Mouse (Mus musculus) brain, embryonic 18.5 days (tissue): ENCODE data around the gene Mrpl28.
"Not testable (repeated sequence)": the region's sequence is repeated elsewhere in the genome, so short reads cannot be mapped to it uniquely, and the experiment has no call there.

Experiments
- DNase-seq: peaks from one replicate; pipeline ENCODE4 v3.0.0-alpha.2; 2012; ENCODE audit warnings: low read depth, low spot score

Gene Mrpl28

GRCm38 (mm10) chr17:26123267-26123684 lies at the start of gene Mrpl28:
Gene Mrpl28 (plus strand): TSS chr17:26123500.
- peak; percentile 93 for DNase-seq

DNA sequence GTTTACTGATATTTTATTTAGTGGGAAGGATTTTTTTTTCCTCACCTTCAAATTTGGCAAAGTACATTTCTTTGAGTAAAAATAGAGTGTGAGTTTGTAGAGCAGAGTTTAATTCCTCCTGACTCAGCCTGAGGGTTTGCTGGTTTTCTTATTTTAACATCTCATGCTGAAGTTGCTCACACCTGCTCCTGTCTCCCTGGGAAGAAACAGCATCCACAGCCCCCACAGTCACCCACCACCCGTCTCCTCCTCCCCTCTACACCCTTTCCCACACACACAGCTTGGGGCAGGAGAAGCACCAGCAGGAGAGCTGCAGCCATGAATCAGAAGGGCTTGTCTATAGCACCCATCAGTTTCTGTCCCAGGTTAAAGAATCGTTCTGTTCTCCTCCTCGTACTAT lies 48.1 kb upstream of the Mrpl28 start:
- DNase-seq: no peak

GRCm38 (mm10) chr17:26078851-26079250 lies 44.4 kb upstream of the Mrpl28 start:
- DNase-seq: no peak

- no peak for DNase-seq
These were observed 42.4 kb upstream of the Mrpl28 start for GRCm38 (mm10) chr17:26080867-26081266.

GRCm38 (mm10) chr17:26087059-26087564 lies 36.2 kb upstream of the Mrpl28 start:
- no peak for DNase-seq

DNA sequence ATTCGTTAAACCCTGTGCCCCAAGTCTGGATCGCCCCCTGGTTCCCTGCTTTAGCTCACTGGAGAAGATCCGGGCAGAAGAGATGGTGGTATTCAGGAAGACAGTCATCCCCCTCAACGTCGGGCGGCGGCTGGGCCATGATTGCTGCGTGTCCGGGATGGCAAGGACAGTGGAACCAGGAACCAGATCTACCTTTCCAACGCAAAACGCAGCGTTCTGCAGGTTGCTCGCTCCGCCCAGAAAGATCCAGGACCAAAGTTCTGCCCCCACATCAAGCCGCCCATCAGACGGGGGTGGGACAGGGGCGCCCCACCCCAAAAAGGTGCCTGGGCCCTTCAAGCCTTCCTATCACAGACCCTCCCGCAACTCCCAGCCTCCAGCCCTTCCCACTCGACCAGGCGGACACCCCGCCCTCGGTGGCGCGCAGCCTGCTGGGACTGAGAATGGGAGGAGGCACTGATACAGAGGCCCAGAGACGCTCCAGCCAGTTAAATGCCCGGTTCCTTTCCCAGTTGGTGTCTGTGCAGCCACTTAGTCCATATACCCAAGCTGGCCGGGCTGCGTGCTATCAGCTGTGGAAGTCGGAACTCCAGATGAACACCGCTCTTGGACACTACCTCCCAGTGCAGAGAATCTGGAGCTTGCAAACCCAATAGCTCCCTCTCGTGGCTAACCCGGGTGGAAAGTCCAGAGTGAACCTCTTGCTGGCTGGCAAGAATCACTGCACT lies 33.2 kb upstream of the Mrpl28 start, which contains the start of gene Decr2:
TSS of gene Decr2 (minus strand) at position 433 of the 728 bp plus-strand sequence.
- DNase-seq: peak; percentile 84

DNA sequence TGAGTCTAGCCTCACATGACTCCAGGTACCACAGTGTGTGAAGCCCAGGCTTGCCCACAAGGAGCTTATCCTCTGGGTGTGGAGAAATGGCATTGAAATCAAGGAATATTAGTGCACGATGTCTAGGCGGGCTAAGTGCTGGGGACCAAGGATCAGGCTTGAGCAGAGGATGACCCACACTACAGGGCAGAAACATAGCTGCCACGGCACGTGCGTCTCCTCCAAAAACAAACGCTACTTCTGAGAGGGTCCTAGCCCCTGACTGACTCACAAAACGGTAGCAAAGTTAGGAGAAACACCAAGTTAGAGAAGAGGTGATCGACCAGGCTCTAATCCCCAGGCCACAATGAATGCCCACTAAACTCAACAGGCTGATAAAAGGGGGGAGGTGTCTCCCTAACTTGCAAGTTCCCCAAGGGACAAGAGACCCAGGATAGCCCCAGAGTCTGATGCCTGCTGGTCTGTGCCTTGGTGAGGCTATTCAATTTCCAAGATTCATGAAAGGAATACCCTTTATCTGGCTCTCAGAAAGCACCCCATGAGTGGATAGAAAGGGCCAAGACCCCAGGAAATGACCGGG lies 28.7 kb upstream of the Mrpl28 start:
- no peak for DNase-seq

- no peak for DNase-seq
These were observed 28.1 kb upstream of the Mrpl28 start, which contains the start of gene Nme4 for GRCm38 (mm10) chr17:26095121-26095740. Gene Nme4 (minus strand): TSS chr17:26095602.

DNA sequence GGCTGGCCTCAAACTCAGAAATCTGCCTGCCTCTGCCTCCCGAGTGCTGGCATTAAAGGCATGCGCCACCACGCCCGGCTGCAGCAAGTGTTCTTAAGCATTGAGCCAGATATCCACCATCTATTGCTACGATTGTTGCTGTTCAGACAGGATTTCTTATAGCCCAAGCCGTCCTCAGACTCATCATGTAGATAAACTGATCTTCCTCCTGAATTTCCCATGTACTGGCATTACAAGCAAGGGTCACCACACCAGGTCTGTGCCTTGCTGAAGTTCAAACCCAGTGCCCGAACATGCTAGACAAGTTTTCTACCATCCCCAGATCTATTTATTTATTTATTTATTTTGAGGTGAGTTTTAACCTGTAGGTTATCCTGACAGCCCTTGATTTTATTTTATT lies 24.8 kb upstream of the Mrpl28 start:
- no peak for DNase-seq

- DNase-seq: not testable (repeated sequence)
These were observed 24.0 kb upstream of the Mrpl28 start for GRCm38 (mm10) chr17:26099316-26099715.

GRCm38 (mm10) chr17:26100166-26100565 lies 23.1 kb upstream of the Mrpl28 start:
- no peak for DNase-seq

DNA sequence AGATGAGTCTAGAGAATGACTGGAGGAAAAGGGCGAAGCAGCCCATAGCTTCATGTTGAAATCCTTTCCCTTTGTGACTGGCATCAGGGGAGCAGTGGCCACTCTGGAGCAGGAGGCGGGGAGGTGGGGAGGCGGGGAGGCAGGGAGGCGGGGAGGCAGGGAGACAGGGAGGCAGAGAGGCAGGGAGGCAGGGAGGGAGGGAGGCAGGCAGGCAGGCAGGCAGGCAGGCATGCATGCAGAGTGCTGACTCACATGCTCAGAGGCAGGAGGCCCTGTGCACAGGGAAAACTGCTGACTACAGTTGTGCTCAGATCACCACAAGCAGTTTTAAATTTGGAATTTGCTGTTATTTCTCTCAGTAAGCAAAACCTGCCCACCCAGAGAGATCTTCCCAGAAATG lies 21.8 kb upstream of the Mrpl28 start:
- DNase-seq: no peak

GRCm38 (mm10) chr17:26105619-26106018 lies 17.7 kb upstream of the Mrpl28 start:
- no peak for DNase-seq

- DNase-seq: no peak
These were observed 13.1 kb upstream of the Mrpl28 start for GRCm38 (mm10) chr17:26110156-26110555.

DNA sequence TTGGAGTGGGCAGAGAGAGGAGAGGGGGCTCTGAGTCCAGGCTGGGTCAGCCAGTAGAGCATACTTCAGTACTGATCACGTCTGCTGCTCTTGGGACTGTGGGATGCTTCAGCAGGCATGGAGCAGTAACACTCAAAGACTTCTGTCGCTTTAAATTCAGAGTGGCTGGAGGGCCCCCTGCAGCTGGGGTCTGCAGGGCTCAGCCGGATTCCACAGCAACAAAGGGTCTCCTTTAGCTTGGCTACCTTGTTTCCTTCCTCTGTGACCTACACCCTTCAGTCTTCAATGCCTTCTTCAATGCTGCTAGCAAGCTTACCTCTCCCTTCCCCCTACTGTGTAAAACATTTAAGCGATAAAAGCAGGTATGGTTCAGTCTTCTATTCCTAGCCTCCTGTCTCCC lies 12.3 kb upstream of the Mrpl28 start:
- DNase-seq: no peak

- DNase-seq: no peak
These were observed 11.6 kb upstream of the Mrpl28 start for GRCm38 (mm10) chr17:26111722-26112121.

DNA sequence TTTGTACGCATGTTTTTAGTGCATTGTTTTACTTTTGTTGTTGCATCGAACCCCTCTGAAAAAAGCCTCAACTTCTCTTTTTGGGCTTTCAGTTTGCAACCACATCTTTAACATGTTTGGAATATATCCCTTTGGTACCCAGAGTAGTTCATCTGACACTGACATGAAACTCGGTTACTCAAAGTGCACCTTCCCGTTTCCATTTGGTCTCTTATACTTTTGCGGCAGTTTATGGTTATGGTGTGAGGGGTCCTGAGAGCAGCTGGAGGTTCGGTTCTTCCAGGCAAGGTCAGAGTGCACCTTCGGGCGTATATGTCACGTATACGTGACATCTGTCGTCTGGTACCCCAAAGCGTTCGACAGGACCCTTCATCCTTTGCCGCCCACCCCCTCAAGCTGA lies 10.5 kb upstream of the Mrpl28 start:
- DNase-seq: no peak

DNA sequence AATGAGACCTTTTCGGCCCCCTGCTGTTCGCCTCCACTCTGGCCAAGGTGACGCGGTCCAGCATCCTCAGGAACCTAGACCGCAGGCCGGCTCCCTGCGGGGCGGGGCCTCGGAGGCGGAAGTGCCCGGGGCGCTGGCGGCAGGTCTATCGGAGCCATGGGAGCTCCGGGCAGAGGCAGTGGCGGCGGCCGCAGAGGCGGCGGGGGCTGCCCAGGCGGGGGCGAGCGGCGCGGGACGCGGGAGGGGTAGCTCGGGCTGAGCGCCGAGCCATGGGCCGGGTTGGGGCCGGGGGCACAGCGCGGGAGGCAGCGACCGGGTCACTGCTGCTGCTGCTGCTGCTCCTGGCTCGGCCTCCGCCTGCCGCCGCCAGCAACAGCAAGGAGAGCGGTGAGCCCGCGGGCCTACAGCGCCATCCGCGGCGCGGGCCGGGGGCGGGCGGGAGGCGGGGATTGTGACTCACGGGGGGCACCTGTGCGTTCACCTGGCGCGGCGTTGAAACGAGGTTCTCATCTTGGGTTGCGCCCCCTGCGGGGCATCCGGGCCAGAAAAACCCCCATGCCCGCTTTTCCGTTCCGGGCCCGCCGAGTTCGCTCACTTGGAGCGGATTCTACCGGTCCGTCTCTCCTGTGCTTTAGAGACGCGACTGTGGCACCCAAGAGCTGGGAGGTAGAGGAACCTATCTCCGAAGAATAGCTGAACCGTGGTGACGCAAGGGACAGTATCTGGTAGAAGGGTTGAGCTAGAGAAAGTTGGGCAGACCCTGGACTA lies 9.9 kb upstream of the Mrpl28 start, which contains the start of gene Tmem8:
TSS of gene Tmem8 (plus strand) at position 119 of the 768 bp plus-strand sequence.
- no peak for DNase-seq

GRCm38 (mm10) chr17:26114061-26114460 lies 9.2 kb upstream of the Mrpl28 start:
- DNase-seq: no peak

DNA sequence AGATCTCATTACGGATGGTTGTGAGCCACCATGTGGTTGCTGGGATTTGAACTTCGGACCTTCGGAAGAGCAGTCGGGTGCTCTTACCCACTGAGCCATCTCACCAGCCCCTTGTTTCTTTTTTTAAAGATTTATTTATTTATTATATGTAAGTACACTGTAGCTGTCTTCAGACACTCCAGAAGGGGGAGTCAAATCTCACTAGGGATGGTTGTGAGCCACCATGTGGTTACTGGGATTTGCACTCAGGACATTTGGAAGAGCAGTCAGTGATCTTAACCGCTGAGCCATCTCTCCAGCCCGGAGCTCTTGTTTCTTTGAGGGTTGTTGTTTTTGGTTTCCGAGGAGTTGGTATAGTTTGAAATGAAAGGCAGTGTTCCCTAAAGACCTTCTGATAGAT lies 8.8 kb upstream of the Mrpl28 start:
- not testable (repeated sequence) for DNase-seq

- no peak for DNase-seq
These were observed 7.9 kb upstream of the Mrpl28 start for GRCm38 (mm10) chr17:26115205-26115898.
